Mouse (Mus musculus) liver, embryonic 14.5 days (tissue): ENCODE results near the gene Pla2r1.

Experiments
- CTCF ChIP-seq: IDR thresholded peaks from 2 replicates; pipeline ENCODE4 v1.5.1; 2016; ENCODE audit warnings: antibody characterized with exemption, low read depth, control low read depth
- EP300 ChIP-seq: IDR thresholded peaks from 2 replicates; pipeline ENCODE4 v1.6.1; 2016; ENCODE audit warnings: antibody characterized with exemption, low read depth

DNA sequence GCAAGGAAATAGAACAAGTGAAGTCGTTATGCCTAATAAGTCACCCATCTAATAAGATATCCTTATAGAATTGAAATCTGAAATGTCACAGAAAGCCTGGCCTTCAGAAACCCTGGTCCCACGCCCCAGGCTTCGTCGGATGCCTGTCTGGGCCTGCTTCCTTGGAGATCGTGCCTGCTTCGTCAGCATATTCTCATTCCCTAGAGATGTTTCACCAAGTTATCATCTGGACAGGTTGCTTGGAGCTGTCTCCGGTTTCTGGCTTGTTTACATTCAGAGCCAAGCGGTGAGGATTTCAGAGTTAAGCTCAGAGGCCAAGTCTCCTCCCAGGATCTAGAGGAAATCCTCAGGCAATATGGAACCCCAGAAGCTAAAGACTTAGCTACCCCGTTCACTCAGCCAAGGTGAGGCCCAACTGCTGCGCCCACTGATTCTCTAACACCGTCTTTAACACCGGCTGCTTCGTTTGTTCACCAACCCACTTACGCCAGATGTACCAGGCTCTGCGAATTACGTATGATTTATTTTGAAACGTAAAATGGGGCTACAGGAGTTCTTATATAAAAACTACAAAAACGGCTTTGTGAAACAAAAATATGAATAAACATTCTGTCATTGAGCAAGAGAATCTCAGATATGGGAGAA, 140.0 kb downstream of the Pla2r1 start:
- no peak for TF ChIP-seq CTCF
- no peak for TF ChIP-seq EP300
